Mouse (Mus musculus): ENCODE results near the gene Lipc.
A peak's percentile ranks its signal among the peaks of the same experiment; 100 is the strongest.

The Lipc gene

DNA sequence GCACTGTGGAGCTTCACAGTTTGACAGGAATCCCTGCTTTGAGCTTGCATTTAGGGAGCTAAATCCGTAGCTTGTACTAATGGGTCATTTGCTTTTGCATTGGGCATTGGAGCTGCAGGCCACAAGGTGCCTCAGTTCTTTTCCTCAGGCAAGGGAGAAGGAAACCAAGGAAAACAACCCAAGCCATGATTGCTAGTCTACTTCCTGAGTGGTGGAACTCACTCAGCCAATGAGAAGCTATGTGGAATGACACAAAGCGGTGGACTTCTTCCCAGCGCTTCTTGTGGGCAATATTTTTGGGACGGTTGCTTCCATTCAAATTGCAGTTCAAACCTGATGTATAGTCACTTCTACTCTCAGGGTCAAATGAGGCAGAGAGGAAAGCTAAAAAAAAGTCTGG, at the start of gene Lipc:
TSS of gene Lipc (minus strand) at position 101 of the 400 bp plus-strand sequence.
- DNase-seq (ENCODE audit: low read depth, low spot score), result no peak

DNA sequence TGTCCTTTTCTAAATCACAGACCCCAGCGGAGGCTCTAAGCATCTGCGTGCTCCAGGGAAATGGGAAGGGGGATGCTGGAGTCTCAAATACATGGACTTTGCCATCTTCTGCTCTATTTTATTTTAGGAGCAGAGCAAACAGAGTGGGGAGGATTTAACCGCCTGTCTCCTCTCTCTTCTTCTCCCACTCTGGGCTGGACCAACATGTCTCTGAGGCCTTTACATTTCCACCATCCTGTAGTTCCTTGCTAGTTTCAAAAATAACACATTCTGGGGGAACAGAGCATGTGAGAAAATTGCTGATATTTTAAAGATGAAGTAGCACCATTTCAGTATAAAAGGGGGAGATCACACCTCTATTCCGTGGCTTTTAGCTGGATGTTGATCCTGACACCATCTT, 47.1 kb upstream of the Lipc start:
- DNase-seq (ENCODE audit: low read depth, low spot score), result no peak

DNA sequence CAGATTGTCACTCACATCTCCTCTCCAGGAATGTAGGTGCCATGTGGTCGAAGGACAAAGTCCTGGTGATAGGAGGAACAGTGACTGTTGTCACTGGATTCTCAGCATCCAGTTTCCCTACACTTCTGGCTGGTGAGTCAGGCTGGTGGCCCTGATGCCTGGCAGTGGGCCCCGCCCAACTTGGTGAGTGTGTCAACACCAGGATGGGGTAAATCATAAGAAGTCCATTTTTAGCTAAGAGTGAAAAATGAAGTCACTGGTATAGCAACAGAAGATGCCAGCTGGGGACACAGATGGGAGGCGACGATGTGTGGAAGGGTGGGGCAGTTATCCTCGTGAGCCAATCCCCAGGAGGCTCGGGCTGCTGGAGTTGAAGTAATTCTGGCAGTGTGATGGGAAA, 46.7 kb upstream of the Lipc start:
- DNase-seq (ENCODE audit: low read depth, low spot score), result no peak

DNA sequence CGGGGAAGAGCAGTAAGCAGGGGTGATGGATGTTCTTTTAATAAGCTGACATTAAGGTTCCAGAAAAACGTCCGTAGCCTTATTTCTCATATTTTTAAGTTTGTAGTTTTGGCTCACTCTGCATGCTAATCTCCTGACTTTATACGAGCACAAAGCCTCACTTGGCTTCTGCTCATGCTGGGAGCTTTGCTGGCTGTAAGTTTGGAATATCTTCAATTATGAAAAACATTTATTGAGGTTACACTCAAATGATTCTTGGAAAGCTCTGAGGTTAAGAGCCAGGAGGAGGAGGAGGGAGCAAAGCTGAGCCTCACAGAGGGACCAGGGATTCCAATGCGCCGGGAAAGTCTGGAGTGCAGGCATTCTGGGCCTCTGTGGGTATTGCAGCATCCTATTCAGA, 41.3 kb upstream of the Lipc start:
- DNase-seq (ENCODE audit: low read depth, low spot score), result no peak

DNA sequence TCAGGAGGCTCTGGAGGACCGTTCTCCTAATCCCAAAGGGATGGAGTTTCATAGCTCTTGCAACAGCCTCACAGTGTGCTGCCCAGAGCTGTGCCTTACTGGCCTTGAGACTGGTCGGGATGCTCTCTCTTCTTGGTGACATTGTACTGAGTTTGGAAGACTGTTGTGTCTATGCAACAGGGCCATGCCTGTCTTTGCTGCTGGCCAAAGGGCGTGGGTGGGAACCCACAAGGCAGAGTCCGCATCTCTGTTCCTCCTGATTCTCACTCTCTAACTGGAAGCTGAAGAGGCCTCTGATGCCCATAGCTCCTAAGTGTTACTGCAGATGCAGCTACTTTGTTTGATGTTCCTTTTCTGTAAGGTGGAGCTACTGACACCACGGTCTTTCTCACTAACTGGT, 39.4 kb upstream of the Lipc start:
- DNase-seq (ENCODE audit: low read depth, low spot score), result no peak

DNA sequence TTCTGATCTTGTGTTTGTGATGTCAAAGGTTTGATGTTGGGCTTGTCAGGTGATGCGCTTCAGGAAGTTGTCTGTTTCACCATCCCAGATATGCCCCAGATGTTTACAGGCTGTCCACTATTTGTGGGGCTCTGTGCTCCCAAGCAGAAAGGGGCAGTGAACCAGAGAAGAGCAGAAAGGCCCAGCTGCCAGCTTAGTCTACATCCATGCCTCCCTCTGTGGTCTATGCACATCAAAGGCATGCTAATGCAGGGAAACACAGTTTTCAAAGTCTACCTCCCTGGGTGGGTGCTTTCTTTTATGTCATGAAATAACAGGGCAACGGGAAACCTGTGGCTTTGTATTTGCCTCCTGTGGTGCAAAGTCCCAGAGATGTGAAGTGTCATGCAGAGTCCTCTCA, 35.2 kb upstream of the Lipc start:
- DNase-seq (ENCODE audit: low read depth, low spot score), result peak; percentile 6

DNA sequence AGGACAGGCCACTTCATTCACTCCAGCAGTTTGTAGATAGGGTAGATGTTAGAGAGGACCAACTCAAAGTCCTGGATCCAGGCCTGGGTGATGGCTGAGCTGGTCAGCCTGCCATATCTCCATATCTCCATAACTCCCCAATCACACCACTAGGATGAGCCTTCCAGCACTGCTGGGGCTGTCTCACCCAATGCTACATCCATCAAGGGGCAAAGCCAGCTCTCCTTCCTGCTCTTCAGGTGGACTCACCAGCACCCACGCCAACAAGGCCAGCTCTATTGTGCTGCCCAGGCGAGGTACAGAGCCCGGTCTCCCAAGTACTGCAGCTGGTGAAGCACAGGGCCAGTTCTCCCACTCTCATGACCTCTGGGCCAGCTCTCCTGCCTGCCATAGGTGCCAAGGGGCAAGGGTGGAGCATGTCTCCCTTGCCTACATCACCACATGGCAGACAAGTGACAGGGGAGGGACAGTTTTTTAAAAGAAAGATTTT, 31.0 kb upstream of the Lipc start:
- DNase-seq (ENCODE audit: low read depth, low spot score), result no peak

DNA sequence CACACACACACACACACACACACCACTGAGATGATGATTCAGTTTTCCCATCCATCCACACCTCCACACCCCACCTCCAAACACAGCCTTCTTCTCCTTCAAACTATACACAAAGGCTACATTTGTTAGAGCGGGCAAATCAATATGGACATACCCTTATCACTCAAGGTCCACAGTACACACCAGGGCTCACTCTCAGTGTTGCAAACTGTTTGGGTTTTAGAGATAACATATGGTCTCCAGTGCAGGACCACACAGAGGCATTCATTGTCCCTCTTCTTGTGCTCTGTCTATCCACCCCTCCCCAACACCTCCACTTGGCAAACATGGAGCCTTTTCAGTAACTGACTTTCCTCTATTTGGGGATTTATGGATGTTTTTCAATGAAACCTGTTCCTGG, 29.7 kb upstream of the Lipc start:
- DNase-seq (ENCODE audit: low read depth, low spot score), result no peak

DNA sequence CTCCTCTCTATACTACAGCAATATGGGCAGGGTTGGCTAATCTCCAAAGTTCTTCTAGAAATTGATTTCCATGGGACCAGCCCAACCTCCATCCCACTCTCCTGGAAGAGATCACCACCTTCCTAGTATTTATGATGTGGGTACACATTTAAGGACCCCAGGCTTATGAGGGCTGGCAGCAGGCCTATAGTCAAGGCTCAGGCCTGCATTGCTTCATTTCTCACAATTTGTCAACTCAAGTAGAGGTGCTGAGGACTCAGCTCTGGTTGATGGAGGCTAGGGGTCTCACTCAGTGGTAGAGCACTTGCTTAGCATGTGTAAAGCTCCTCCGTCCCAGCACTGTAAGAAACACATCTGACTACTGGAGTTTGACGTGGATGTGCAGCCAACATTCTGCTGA, 27.6 kb upstream of the Lipc start:
- no peak for DNase-seq (ENCODE audit: low read depth, low spot score)

DNA sequence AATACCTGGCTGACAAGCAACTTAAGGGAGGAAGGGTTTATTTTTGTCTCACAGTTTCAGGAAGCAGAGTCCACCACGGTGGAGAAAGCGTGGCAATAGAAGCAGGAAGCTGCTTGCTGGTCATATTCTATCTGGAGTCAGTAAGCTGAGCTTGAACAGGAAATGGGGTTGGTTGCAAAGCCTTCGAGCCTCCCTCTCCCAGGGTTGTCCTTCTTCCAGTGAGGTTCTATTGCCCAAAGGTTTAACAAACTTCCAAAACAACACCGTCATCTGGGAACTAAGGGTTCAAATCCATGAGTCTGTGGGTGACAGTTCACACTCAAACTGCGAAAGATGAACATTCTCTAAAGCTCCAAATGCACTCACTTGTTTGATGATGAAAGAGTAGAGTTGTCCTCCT, 27.1 kb upstream of the Lipc start:
- DNase-seq (ENCODE audit: low read depth, low spot score), result no peak

DNA sequence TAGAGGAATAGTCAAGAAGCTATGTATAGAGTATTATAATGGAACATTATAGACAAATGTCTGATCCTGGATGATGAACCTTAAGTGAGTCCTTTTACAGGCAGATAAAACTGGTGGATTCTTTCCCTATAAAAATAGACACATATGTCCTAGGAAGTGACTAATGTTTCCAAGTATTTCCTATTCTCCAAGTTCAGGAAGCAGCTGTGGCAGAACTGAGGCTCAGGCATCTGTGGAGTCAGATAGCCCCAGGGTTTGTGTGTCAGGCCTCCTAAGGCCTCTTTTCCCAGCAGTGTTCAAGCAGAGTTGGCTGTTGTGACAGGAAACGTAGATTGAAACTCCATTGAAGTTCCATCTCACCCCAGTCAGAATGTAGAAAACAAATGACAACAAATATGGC, 25.4 kb upstream of the Lipc start:
- no peak for DNase-seq (ENCODE audit: low read depth, low spot score)

DNA sequence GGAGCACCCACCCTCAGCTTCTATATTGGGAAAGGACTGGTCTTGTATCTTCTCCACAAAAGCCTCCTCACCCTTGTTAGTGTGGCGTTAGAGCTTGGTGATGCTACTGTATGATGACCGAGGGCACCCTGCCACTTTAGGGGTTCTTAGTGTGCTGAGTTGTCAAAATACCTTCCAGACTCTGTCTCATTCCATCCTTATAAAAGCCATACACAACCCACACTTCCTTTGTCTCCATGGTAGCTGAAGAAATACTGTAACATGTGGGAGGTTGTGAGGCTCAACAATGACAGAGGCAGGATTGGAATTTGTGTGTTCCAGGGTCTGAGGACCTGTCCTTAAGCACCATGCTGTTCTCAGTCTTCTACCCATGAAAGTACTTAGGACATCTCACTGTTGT, 23.9 kb upstream of the Lipc start:
- DNase-seq (ENCODE audit: low read depth, low spot score), result no peak

DNA sequence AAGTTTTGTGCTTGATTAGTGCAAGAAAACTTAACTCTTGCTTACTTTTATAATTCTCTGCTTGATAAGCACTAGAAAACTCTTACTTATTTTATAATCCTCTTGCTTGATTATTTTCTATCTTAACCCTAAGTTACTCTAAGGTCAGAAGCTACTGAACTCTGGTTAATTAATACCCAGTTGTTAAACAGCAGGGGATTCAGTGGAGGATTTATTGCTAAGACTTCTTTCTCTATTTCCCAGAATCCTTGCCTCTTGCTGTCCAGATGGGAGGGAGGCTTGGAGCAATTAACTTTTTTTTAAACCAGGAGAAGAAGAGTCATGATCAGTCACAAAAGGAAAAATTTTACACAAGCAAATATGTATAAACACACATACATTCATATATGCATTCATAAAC, 21.3 kb upstream of the Lipc start:
- DNase-seq (ENCODE audit: low read depth, low spot score), result no peak

DNA sequence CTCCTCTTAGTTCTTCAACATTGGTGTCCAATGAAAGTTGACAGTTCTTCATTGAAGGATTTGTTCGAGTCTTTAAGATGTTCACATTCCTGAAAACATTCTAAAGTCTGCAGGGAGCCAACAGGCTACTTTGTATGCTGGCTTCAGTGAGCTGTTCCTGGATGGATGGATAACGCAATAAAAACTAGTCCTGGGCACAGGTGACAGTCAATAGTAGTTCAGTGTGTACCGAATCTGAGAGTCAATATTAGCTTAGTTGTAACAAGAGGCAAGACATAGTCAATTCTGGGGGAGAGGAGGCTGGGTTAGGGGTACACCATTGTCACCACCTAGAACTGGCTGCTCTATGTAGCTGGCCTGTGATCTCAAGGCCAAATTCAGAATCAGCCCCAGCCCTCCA, 17.2 kb upstream of the Lipc start:
- DNase-seq (ENCODE audit: low read depth, low spot score), result no peak

DNA sequence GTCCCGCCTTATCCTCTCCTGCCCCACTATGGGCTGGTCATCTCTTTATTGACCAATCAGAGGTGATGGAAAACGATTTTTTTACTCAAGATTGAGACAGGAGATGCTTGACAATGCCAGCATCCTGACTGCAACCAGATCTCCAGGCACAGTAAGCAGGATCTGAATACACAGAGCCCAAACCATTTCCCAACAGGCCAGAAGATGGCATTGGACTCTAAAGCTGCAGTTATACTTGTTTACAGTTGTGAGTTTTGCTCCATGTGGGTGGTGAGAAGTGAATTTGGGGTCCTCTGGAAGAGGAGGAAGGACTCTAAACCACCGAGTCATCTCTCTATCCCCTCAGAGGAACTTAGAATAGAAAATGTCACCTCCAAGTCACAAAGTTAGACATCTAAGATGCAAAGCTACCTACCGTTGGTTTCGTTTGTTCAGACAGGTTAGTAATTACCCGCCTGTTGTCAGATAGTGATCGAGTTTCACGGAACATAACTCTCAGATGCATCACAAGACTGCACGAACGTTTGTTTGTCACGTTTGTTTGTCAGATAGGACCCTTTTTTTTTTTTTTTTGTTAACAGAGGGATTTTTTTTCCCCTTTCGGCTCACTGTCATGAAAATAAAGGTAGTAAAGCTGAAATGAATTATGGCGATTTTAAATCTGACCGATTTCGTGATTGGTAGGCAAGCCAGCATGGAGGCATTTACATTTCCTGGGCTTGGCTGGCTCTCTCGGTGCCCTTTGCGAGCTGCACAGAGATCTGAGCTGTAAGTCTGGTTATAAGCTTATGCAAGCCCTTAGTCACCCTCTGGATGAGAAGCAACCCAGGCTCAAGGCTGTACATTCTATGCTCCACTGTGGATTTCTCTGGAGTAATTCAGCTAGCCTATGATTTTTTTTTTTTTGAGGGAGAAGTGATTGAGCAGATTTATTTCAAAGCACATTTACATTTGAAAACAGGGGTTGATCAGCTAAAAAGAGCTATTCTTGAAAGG, 14.3 kb upstream of the Lipc start:
- DNase-seq (ENCODE audit: low read depth, low spot score), result no peak

DNA sequence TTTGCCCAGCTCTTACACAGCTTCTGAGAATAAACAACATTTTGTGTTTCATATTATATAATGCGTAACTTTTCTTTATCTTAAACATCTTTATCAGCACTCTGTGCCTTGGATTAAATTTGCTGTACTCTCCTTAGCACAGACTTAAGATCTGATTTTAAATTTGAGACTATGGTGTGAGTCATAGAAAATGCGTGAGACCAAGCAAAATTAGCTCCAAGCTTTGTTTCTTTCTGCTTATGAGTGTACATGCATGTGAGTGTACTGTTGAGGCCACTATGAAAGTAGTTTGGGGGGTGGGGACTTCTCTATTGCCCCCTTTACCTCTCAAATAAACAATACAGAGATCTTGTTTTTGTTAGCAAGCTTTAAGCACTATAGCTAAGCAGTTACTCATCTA, 13.4 kb upstream of the Lipc start:
- DNase-seq (ENCODE audit: low read depth, low spot score), result no peak

DNA sequence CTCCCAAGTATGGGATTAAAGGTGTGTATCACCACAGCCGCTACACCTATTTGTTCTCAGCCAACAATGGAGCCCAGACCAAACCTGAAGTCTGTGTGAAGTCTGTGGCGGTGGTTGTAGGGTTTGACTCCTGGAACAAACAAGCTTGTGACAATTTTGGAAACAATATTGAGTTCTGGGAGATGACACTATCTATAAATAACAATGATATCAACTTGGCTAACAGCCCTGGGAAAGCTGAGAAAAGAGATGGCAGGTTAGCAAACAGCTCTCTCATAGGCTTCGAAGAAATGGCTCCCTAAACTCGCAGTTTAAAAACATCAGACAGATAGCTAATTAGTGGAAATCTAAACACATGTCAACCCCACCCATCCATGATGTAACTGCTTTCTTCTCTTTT, 13.0 kb upstream of the Lipc start:
- no peak for DNase-seq (ENCODE audit: low read depth, low spot score)

DNA sequence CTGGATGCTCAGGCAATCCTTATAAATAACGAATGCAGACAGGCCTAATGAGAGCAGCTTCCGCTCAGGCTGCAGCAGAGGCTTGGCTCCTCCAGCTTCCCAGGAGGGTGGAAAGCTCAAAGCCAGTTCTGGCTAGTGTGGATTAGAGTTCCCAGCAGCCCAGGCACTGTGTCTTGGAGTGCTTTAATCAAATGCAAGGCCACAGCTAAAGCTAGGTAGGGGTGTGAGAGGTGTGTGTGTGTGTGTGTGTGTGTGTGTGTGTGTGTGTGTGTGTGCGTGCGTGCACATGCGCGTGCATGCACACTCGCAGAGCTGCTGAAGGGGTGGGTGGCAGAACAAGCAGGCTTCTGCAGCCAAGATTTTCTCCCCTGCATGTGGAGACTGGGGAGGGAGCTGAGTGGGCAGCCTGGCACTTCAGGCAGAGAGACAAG, 11.4 kb upstream of the Lipc start:
- no peak for DNase-seq (ENCODE audit: low read depth, low spot score)

DNA sequence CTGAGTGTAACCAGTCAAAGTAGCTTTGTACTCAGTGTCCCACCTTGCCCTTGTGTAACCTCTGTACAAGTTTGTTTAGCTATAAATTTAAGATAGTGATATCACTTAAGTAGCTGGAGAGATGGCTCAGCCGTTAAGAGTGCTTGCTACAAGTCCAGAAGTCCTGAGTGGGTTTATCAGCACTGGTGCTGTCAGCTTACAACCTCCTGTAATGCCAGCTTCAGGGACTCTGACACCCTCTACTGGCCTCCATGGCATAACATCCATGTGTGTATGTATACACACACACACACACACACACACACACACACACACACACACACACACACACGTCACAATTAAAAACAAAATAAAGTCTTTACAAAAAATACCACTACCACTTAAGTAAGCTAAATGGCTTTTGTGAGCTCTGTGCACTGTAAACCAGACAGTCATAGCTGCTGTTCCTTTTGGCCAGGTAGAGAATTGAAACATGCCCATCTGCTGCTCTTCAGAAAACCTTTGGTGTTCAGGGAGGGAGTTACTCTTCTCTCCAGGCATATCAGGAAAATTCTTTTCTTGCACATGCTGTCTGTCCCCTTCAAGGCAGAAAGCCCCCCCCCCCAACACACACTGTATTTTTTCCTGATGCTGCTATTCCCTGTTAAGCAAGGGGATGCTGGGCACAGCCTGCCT, 10.9 kb upstream of the Lipc start:
- DNase-seq (ENCODE audit: low read depth, low spot score), result no peak

DNA sequence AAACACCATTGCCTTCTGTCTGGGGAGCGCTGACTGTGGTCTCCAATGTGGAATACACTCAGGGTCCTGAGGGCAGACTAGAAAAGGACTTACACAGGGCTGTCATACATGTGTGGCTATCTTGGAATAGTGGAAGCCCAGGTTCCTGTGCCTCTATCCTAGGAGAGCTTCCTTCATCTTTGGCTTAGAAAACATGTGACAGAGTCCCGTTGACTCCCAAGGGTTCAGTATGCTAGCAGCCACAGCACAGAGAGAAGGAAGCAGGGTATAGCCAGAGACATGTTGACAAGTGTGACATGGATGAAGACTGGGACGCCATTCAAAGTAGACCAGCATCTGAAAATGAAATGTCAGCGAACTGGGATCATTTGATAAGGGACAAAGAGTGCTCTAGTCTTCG, 8.3 kb upstream of the Lipc start:
- no peak for DNase-seq (ENCODE audit: low read depth, low spot score)

DNA sequence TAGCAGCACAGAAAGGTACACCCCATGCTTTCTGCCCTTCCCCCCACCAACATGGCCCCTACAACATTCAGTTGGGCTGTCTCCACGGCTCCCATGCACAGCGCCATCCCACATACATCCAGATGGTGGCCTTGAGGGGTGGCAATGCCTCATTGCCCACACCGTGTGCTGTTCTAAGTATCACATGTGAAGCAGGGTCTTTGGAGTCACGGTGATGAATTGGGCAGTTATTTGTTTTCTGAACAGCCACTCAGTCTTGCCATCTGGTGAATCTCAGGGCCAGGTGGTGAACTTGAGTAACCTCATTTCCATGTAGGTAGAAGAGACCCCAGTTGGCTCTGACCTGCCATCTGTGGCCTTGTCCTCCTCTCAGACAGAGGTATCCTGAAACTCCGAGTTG, 7.8 kb upstream of the Lipc start:
- DNase-seq (ENCODE audit: low read depth, low spot score), result no peak

DNA sequence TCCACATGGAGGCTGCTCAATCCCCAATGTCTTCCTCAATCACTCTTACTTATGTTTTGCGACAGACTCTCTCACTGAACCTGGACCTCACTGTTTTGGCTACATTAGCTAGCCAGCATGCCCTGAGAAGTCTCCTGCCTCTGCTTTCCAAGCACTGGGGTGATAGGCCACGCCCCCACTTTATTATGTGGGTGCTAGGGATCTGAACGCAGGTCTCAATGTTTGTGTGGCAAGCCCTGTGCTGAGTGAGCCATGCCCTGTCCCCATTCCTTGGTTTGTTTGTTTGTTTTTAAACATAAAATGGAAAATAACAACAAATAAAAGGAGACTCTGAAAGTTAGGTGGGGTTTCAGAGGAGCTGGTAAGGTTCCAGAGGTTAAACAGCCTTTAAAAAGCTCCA, 7.4 kb upstream of the Lipc start:
- DNase-seq (ENCODE audit: low read depth, low spot score), result no peak

DNA sequence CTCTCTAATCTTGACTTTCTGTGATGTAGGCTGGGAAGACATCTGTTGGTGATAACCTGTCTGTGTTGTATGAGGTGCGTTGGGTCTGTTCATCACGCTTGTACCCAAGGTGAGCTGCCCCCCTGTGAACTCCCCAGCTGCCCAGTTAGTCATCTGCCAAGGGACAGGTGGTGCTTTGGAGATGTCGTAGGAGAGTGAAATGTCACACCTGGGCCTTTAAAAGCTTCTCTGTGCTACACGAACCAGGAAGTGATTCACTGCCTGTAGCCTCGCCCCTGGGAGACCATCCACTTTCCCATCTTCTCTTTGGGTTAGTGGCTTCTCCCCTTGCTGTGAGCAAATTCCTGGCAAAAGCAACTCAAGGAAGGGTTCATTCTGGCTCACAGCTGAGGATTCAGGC, 6.4 kb upstream of the Lipc start:
- DNase-seq (ENCODE audit: low read depth, low spot score), result no peak

All from skeletal muscle tissue, adult 2 months (tissue).